Comparison of ENCODE assay signal across 9 mouse cellular contexts in genomic region chr3:88363700-88364099, GRCm38 (mm10). TPM values are rescaled to one million over a fixed set of nuclear protein-coding genes. Genes with fewer than 3 reads are reported as not detected.
DNase-seq lines count a peak whose midpoint lies in the region; ATAC-seq and TF ChIP-seq lines count a peak whose summit lies in the region.
"Had no signal": no experiment of that assay in that cellular context is flagged by ENCODE, and none has a peak within 500 bp of the region (broad histone marks: within the 10 kb centered on the region; RNA-seq: fewer than 3 reads in every experiment).

No protein-coding gene starts in this region.

- H3K4me3 ChIP-seq in layer of hippocampus, adult 2 months = no peak overlapping the region

- no peak for TF ChIP-seq CTCF in layer of hippocampus, adult 2 months (conservative IDR thresholded peaks at IDR 0.05)

- peak; percentile 72 for ATAC-seq in erythroblast, adult 5-6 weeks (replicated peaks; ENCODE audit: low FRiP score, poor library complexity, severe bottlenecking)
- peak; percentile 71 for ATAC-seq in megakaryocyte progenitor cell, adult 5-6 weeks (replicated peaks; ENCODE audit: poor library complexity)

- DNase-seq in layer of hippocampus, adult 11-12 months (ENCODE audit: low spot score) = peak; percentile 64
- DNase-seq in layer of hippocampus, adult 9-10 months (ENCODE audit: low spot score) = no peak
- peak; percentile 52 to 71 for DNase-seq in layer of hippocampus, adult 2 months (ENCODE audit: low spot score in 2 of 2)
- DNase-seq in urinary bladder, postnatal 4 days (ENCODE audit: low spot score in 2 of 2) = no peak
- DNase-seq in urinary bladder, postnatal 25 days (ENCODE audit: low spot score) = no peak
- no peak for DNase-seq in adrenal gland, adult 2 months

- peak overlapping the region; percentile 89 for H3K27ac ChIP-seq in layer of hippocampus, adult 2 months

RNA-seq across cellular contexts. Expression of gene Paqr6, which starts 0.7 kb away (rescaled TPM):
- total RNA-seq in erythroblast, adult 5-6 weeks (2015; ENCODE audit: low replicate concordance) = 3.1 TPM in 1 of 2 replicates, not detected in the other
- not detected in 2 replicates for total RNA-seq in erythroblast, adult 5-6 weeks (2017; ENCODE audit: low replicate concordance)
- total RNA-seq in layer of hippocampus, adult 2 months (2021) = 10 to 100 TPM; 14.8 to 16.5 TPM
- total RNA-seq in megakaryocyte progenitor cell, adult 5-6 weeks (2015) = 0.15 TPM in 1 of 2 replicates, not detected in the other
- not detected in 2 replicates for total RNA-seq in megakaryocyte progenitor cell, adult 5-6 weeks (2017)
- total RNA-seq in adrenal gland, adult 2 months (2021) = 1 to 10 TPM; 1.1 to 4.7 TPM
- polyA plus RNA-seq in adrenal gland, adult 2 months (2012; rRNA removed) = 13.5 and 20.0 TPM in 2 replicates
- total RNA-seq: hematopoietic stem cell, adult 5-6 weeks had no signal

RNA-seq across cellular contexts. Expression of gene Bglap3, which starts 8.8 kb away (rescaled TPM):
- total RNA-seq in erythroblast, adult 5-6 weeks (2015; ENCODE audit: low replicate concordance) = not detected in 2 replicates
- total RNA-seq in erythroblast, adult 5-6 weeks (2017; ENCODE audit: low replicate concordance) = not detected in 2 replicates
- total RNA-seq in layer of hippocampus, adult 2 months (2021) = under 1 TPM in 1 of 2 experiments, not detected in 1; 0.36 TPM
- total RNA-seq in megakaryocyte progenitor cell, adult 5-6 weeks (2015) = not detected in 2 replicates
- not detected in 2 replicates for total RNA-seq in megakaryocyte progenitor cell, adult 5-6 weeks (2017)
- 1 to 10 TPM in 1 of 2 experiments, under 1 TPM in 1; 0.63 to 1.2 TPM for total RNA-seq in adrenal gland, adult 2 months (2021)
- polyA plus RNA-seq in adrenal gland, adult 2 months (2012; rRNA removed) = not detected in 2 replicates
- total RNA-seq: hematopoietic stem cell, adult 5-6 weeks had no signal

RNA-seq across cellular contexts. Expression of gene Bglap2, which starts 14.8 kb away (rescaled TPM):
- total RNA-seq in erythroblast, adult 5-6 weeks (2015; ENCODE audit: low replicate concordance) = not detected in 2 replicates
- not detected in 2 replicates for total RNA-seq in erythroblast, adult 5-6 weeks (2017; ENCODE audit: low replicate concordance)
- not detected for total RNA-seq in layer of hippocampus, adult 2 months (2021)
- total RNA-seq in megakaryocyte progenitor cell, adult 5-6 weeks (2015) = not detected in 2 replicates
- total RNA-seq in megakaryocyte progenitor cell, adult 5-6 weeks (2017) = not detected in 2 replicates
- total RNA-seq in adrenal gland, adult 2 months (2021) = 1 to 10 TPM in 1 of 2 experiments, not detected in 1; 2.2 TPM
- 0.28 TPM in 1 of 2 replicates, not detected in the other for polyA plus RNA-seq in adrenal gland, adult 2 months (2012; rRNA removed)
- total RNA-seq: hematopoietic stem cell, adult 5-6 weeks had no signal

RNA-seq across cellular contexts. Expression of gene Bglap, which starts 20.6 kb away (rescaled TPM):
- not detected in 2 replicates for total RNA-seq in erythroblast, adult 5-6 weeks (2015; ENCODE audit: low replicate concordance)
- not detected in 2 replicates for total RNA-seq in erythroblast, adult 5-6 weeks (2017; ENCODE audit: low replicate concordance)
- under 1 TPM in 1 of 2 experiments, not detected in 1; 0.96 TPM for total RNA-seq in layer of hippocampus, adult 2 months (2021)
- not detected in 2 replicates for total RNA-seq in megakaryocyte progenitor cell, adult 5-6 weeks (2015)
- not detected in 2 replicates for total RNA-seq in megakaryocyte progenitor cell, adult 5-6 weeks (2017)
- total RNA-seq in adrenal gland, adult 2 months (2021) = 1 to 10 TPM in 1 of 2 experiments, under 1 TPM in 1; 0.86 to 3.4 TPM
- polyA plus RNA-seq in adrenal gland, adult 2 months (2012; rRNA removed) = 1.1 TPM in 1 of 2 replicates, not detected in the other
- total RNA-seq: hematopoietic stem cell, adult 5-6 weeks had no signal

RNA-seq across cellular contexts. Expression of gene Smg5, which starts 27.6 kb away (rescaled TPM):
- 28.1 and 29.5 TPM in 2 replicates for total RNA-seq in erythroblast, adult 5-6 weeks (2015; ENCODE audit: low replicate concordance)
- total RNA-seq in erythroblast, adult 5-6 weeks (2017; ENCODE audit: low replicate concordance) = 45.1 and 58.0 TPM in 2 replicates
- total RNA-seq in layer of hippocampus, adult 2 months (2021) = 10 to 100 TPM; 72.7 to 82.2 TPM
- total RNA-seq in megakaryocyte progenitor cell, adult 5-6 weeks (2015) = 31.3 and 31.6 TPM in 2 replicates
- 59.8 and 62.6 TPM in 2 replicates for total RNA-seq in megakaryocyte progenitor cell, adult 5-6 weeks (2017)
- total RNA-seq in adrenal gland, adult 2 months (2021) = 10 to 100 TPM; 42.9 to 47.5 TPM
- polyA plus RNA-seq in adrenal gland, adult 2 months (2012; rRNA removed) = 56.3 and 60.2 TPM in 2 replicates

Comparison
In these comparisons a context has a peak if more than half of its experiments do, and no peak if none do; other contexts are left out.
1. DNase-seq: peak in layer of hippocampus, adult 11-12 months (single experiment) and layer of hippocampus, adult 2 months (2 of 2); none in layer of hippocampus, adult 9-10 months (single experiment), urinary bladder, postnatal 4 days (0 of 2), urinary bladder, postnatal 25 days (single experiment) and adrenal gland, adult 2 months (single experiment).